Mouse (Mus musculus) CH12.LX (cell line): Measurements from ENCODE around the gene Tnfrsf12a. TPM values are rescaled to one million over a fixed set of nuclear protein-coding genes. Genes with fewer than 3 reads are reported as not detected.

Experiments used
- DNase-seq: peaks from one replicate; pipeline ENCODE4 v3.0.0-alpha.2; 2013; ENCODE audit errors: extremely low read depth
- H3K27ac ChIP-seq: 2 replicates; pipeline ENCODE4 v1.5.1; 2012; ENCODE audit warnings: low read depth, mild to moderate bottlenecking, control low read depth, moderate library complexity; ENCODE audit not compliant: insufficient read depth
- H3K27me3 ChIP-seq: replicated peaks from 2 replicates; pipeline ENCODE3; 2012; ENCODE audit warnings: inconsistent platforms
- H3K36me3 ChIP-seq, 2 experiments: replicated peaks in 1 of 2; 2 replicates each; pipeline versions ENCODE3 to v1.6.1; 2012; ENCODE audit warnings: inconsistent platforms in 1 of 2, low read length in 1 of 2, mild to moderate bottlenecking in 1 of 2, mixed read lengths in 1 of 2, moderate library complexity in 1 of 2; ENCODE audit not compliant: control insufficient read depth in 1 of 2, insufficient read depth in 1 of 2
- H3K4me1 ChIP-seq, 2 experiments: 2 replicates each; pipeline ENCODE4 v1.6.1; 2012; ENCODE audit warnings: inconsistent platforms in 1 of 2, moderate library complexity in 1 of 2; ENCODE audit not compliant: insufficient read depth in 2 of 2, control insufficient read depth in 1 of 2
- H3K4me2 ChIP-seq: 2 replicates; pipeline ENCODE4 v1.6.1; 2012; ENCODE audit warnings: low read depth, mild to moderate bottlenecking, control low read depth; ENCODE audit not compliant: poor library complexity, insufficient read depth, severe bottlenecking
- H3K4me3 ChIP-seq, 3 experiments: fragments of 150-350 bp in 1 of 3; sonication (generic) in 1 of 3; replicated peaks in 1 of 3; 2 replicates each; pipeline versions ENCODE3 to v1.5.1; 2011 to 2012; ENCODE audit warnings: low read depth in 2 of 3, low read length in 2 of 3, mild to moderate bottlenecking in 2 of 3, moderate library complexity in 2 of 3, control low read depth in 1 of 3, improper control_type of control experiment in 1 of 3, inconsistent platforms in 1 of 3, mixed read lengths in 1 of 3; ENCODE audit not compliant: poor library complexity in 1 of 3
- H3K79me2 ChIP-seq: replicated peaks from 2 replicates; pipeline ENCODE4 v1.6.1; 2012; ENCODE audit warnings: mild to moderate bottlenecking, moderate library complexity; ENCODE audit not compliant: control insufficient read depth, poor library complexity, insufficient read depth, severe bottlenecking; ENCODE audit errors: extremely low read depth
- H3K9ac ChIP-seq: 2 replicates; pipeline ENCODE4 v1.6.1; 2012; ENCODE audit warnings: low read depth, mild to moderate bottlenecking, control low read depth, moderate library complexity; ENCODE audit not compliant: insufficient read depth
- H3K9me3 ChIP-seq: replicated peaks from 2 replicates; pipeline ENCODE3; 2012; ENCODE audit warnings: low read length, inconsistent platforms, mixed read lengths
- CHD1 ChIP-seq: IDR thresholded peaks from 2 replicates; pipeline ENCODE4 v1.6.1; 2012; ENCODE audit warnings: low read depth, low read length, improper control_type of control experiment, inconsistent platforms
- E2F4 ChIP-seq: IDR thresholded peaks from 2 replicates; pipeline ENCODE4 v1.6.1; 2011; ENCODE audit warnings: low read depth, low read length, improper control_type of control experiment; ENCODE audit not compliant: insufficient replicate concordance
- ELF1 ChIP-seq: IDR thresholded peaks from 2 replicates; pipeline ENCODE4 v1.6.1; 2014; ENCODE audit warnings: low read depth, mild to moderate bottlenecking, inconsistent platforms, low read length, improper control_type of control experiment
- IRF4 ChIP-seq: IDR thresholded peaks from 2 replicates; pipeline ENCODE4 v1.6.1; 2014; ENCODE audit warnings: low read depth, mild to moderate bottlenecking, inconsistent platforms, low read length, improper control_type of control experiment
- JUN ChIP-seq: IDR thresholded peaks from 2 replicates; pipeline ENCODE4 v1.6.1; 2011; ENCODE audit warnings: low read depth, mild to moderate bottlenecking, low read length, improper control_type of control experiment, moderate library complexity; ENCODE audit not compliant: insufficient read depth
- JUND ChIP-seq: conservative IDR thresholded peaks from 2 replicates; pipeline ENCODE4 v1.6.1; 2011; ENCODE audit warnings: low read depth, low read length, improper control_type of control experiment
- MAFK ChIP-seq: IDR thresholded peaks from 2 replicates; pipeline ENCODE4 v1.6.1; 2011; ENCODE audit warnings: low read length, improper control_type of control experiment; ENCODE audit not compliant: insufficient replicate concordance
- MAZ ChIP-seq: IDR thresholded peaks from 2 replicates; pipeline ENCODE4 v1.6.1; 2012; ENCODE audit warnings: low read depth, mild to moderate bottlenecking, inconsistent platforms, low read length, improper control_type of control experiment, moderate library complexity
- MEF2A ChIP-seq: IDR thresholded peaks from 2 replicates; pipeline ENCODE4 v1.6.1; 2014; ENCODE audit warnings: low read depth, mild to moderate bottlenecking, inconsistent platforms, low read length, improper control_type of control experiment, borderline replicate concordance
- MYC ChIP-seq: IDR thresholded peaks from 2 replicates; pipeline ENCODE4 v1.6.1; 2011; ENCODE audit warnings: low read depth, mild to moderate bottlenecking, improper control_type of control experiment, low read length
- NELFE ChIP-seq: IDR thresholded peaks from 2 replicates; pipeline ENCODE4 v1.6.1; 2011; ENCODE audit warnings: low read depth, low read length, improper control_type of control experiment
- PAX5 ChIP-seq: IDR thresholded peaks from 2 replicates; pipeline ENCODE4 v1.6.1; 2012; ENCODE audit warnings: low read length, inconsistent platforms, mixed read lengths
- POLR2A ChIP-seq: IDR thresholded peaks from 2 replicates; pipeline ENCODE4 v1.6.1; 2011; ENCODE audit warnings: low read depth, mild to moderate bottlenecking, improper control_type of control experiment, low read length
- POLR2AphosphoS2 ChIP-seq: IDR thresholded peaks from 2 replicates; pipeline ENCODE4 v1.6.1; 2011; ENCODE audit warnings: low read depth, low read length, improper control_type of control experiment
- RAD21 ChIP-seq: IDR thresholded peaks from 2 replicates; pipeline ENCODE4 v1.6.1; 2011; ENCODE audit warnings: low read depth, mild to moderate bottlenecking, low read length, improper control_type of control experiment, moderate library complexity
- RCOR1 ChIP-seq: conservative IDR thresholded peaks from 2 replicates; pipeline ENCODE4 v1.6.1; 2012; ENCODE audit warnings: low read depth, mild to moderate bottlenecking, inconsistent platforms, low read length, improper control_type of control experiment
- SIN3A ChIP-seq: IDR thresholded peaks from 2 replicates; pipeline ENCODE4 v1.6.1; 2012; ENCODE audit warnings: low read length, improper control_type of control experiment, inconsistent platforms
- TBP ChIP-seq: conservative IDR thresholded peaks from 2 replicates; pipeline ENCODE4 v1.6.1; 2011; ENCODE audit warnings: low read depth, low read length, improper control_type of control experiment
- UBTF ChIP-seq: IDR thresholded peaks from 2 replicates; pipeline ENCODE4 v1.6.1; 2012; ENCODE audit warnings: low read depth, mild to moderate bottlenecking, inconsistent platforms, low read length, improper control_type of control experiment, moderate library complexity
- USF1 ChIP-seq: IDR thresholded peaks from 2 replicates; pipeline ENCODE4 v1.6.1; 2014; ENCODE audit warnings: low read depth, mild to moderate bottlenecking, inconsistent platforms, low read length, improper control_type of control experiment
- USF2 ChIP-seq: conservative IDR thresholded peaks from 2 replicates; pipeline ENCODE4 v1.6.1; 2011; ENCODE audit warnings: low read depth, low read length, improper control_type of control experiment
- ZC3H11A ChIP-seq: IDR thresholded peaks from 2 replicates; pipeline ENCODE4 v1.6.1; 2012; ENCODE audit warnings: low read depth, mild to moderate bottlenecking, inconsistent platforms, low read length, improper control_type of control experiment
- ZMIZ1 ChIP-seq: IDR thresholded peaks from 2 replicates; pipeline ENCODE4 v1.6.1; 2012; ENCODE audit warnings: low read depth, mild to moderate bottlenecking, inconsistent platforms, low read length, improper control_type of control experiment
- ZNF384 ChIP-seq: IDR thresholded peaks from 2 replicates; pipeline ENCODE4 v1.6.1; 2012; ENCODE audit warnings: low read depth, low read length, improper control_type of control experiment, inconsistent platforms
- dilution Hi-C: fragments of 300-500 bp; cut with MboI; formaldehyde crosslinking; loops from 2 replicates; pipeline ENCODE4 v1.14.3; 2020; ENCODE audit warnings: low sequenced_read_pairs; ENCODE audit not compliant: extremely low pct_unique_long_range_greater_than_20kb, extremely low pct_ligation_motif_present
- in situ Hi-C: fragments of 300-500 bp; cut with MboI; formaldehyde crosslinking; loops from 3 replicates; pipeline ENCODE4 v1.14.3; 2019; ENCODE audit warnings: low sequenced_read_pairs, low pct_ligation_motif_present, low pct_unique_long_range_greater_than_20kb, mixed read lengths
- polyA plus RNA-seq: library from polyadenylated mRNA; unstranded; fragments of >175 nt; gene quantifications from 2 replicates; pipeline ENCODE4 v1.2.1, GENCODE M21; 2012; ENCODE audit warnings: low read depth; ENCODE audit not compliant: insufficient read length
- total RNA-seq, 2 experiments: library from RNA; depleted of rRNA; stranded (reverse); fragments of 300-350 nt in 1 of 2; fragments of >200 nt in 1 of 2; gene quantifications; 2 replicates each; pipeline ENCODE4 v1.2.3; 2012 to 2014

Gene Tnfrsf12a
- total and polyA plus RNA-seq, 3 experiments: 1.2 to 5.1 (median 1.5) TPM

GRCm38 (mm10) chr17:23681086-23681485 is 3.8 kb upstream of the Tnfrsf12a start:
- H3K79me2 ChIP-seq: no peaks in the 10 kb centered on the region
- no peak for DNase-seq
- peaks cover 90% of the 10 kb centered on the region for H3K27me3 ChIP-seq
- H3K4me3 ChIP-seq: no peak overlapping the region
- dilution Hi-C loops: no loop called here
- in situ Hi-C loops: no loop called here
- TF ChIP-seq E2F4 (no peak), USF1 (no peak), MYC (no peak), NELFE (no peak), JUND (no peak), MAFK (no peak), ZMIZ1 (no peak), ELF1 (no peak), CHD1 (no peak), RAD21 (no peak), IRF4 (no peak), USF2 (no peak), SIN3A (no peak), POLR2A (no peak), ZNF384 (no peak), ZC3H11A (no peak), POLR2AphosphoS2 (no peak)
- no peak overlapping the region for H3K4me2 ChIP-seq
- no peaks in the 10 kb centered on the region for H3K36me3 ChIP-seq
- H3K9ac ChIP-seq: no peak overlapping the region
- H3K9me3 ChIP-seq: no peaks in the 10 kb centered on the region
- no peak overlapping the region for H3K27ac ChIP-seq
- H3K4me1 ChIP-seq: peaks cover 18 to 28% of the 10 kb centered on the region in 2 experiments

- Histone ChIP-seq H3K27me3 (peaks cover 85% of the 10 kb centered on the region), H3K4me1 (peaks cover 18 to 35% of the 10 kb centered on the region in 2 experiments), H3K9me3 (no peaks in the 10 kb centered on the region), H3K36me3 (no peaks in the 10 kb centered on the region)
- no peak for TF ChIP-seq PAX5
- no peak for TF ChIP-seq SIN3A
- no peak for TF ChIP-seq ZNF384
- no peak for TF ChIP-seq MAZ
- no peak for TF ChIP-seq MEF2A
- TF ChIP-seq RCOR1: no peak
- no peak for TF ChIP-seq JUN
- TF ChIP-seq ZMIZ1: no peak
- TF ChIP-seq UBTF: no peak
- TF ChIP-seq POLR2A: no peak
- no peak for TF ChIP-seq TBP
- TF ChIP-seq, all 38 proteins: peak for 0
- H3K4me3 ChIP-seq: no peak overlapping the region
- dilution Hi-C loops (no loop called here), in situ Hi-C loops (no loop called here)
- H3K4me2 ChIP-seq: no peak overlapping the region
- H3K9ac ChIP-seq: no peak overlapping the region
- H3K27ac ChIP-seq: no peak overlapping the region
- no peak for DNase-seq
- no peaks in the 10 kb centered on the region for H3K79me2 ChIP-seq
Observed at GRCm38 (mm10) chr17:23680336-23680735, 3.1 kb upstream of the Tnfrsf12a start.
